Mouse (Mus musculus) G1E (cell line): ENCODE measurements around the gene Spata32. TPM values are rescaled to one million over a fixed set of nuclear protein-coding genes. Genes with fewer than 3 reads are reported as not detected.

Experiments used
- ATAC-seq: 2 replicates; pipeline ENCODE4 v1.8.0; 2016; ENCODE audit warnings: mild to moderate bottlenecking; ENCODE audit not compliant: insufficient number of reproducible peaks, poor library complexity, low FRiP score, severe bottlenecking; ENCODE audit errors: extremely low read depth
- DNase-seq: peaks from one replicate; pipeline ENCODE4 v3.0.0; 2012; ENCODE audit warnings: low spot score
- H3K27me3 ChIP-seq: 2 replicates; pipeline ENCODE4 v1.6.1; 2012; ENCODE audit warnings: mild to moderate bottlenecking, low read length, inconsistent platforms; ENCODE audit not compliant: insufficient read depth
- H3K36me3 ChIP-seq: replicated peaks from 2 replicates; pipeline ENCODE3; 2012; ENCODE audit warnings: mild to moderate bottlenecking, inconsistent platforms
- H3K4me1 ChIP-seq: 2 replicates; pipeline ENCODE4 v1.6.1; 2012; ENCODE audit warnings: low read depth, low read length, inconsistent platforms, mixed read lengths; ENCODE audit not compliant: insufficient read depth
- H3K4me3 ChIP-seq: 2 replicates; pipeline ENCODE4 v1.5.1; 2012; ENCODE audit warnings: low read depth, mild to moderate bottlenecking, inconsistent platforms, low read length, moderate library complexity, mixed read lengths
- H3K9me3 ChIP-seq: replicated peaks from 2 replicates; pipeline ENCODE4 v1.6.1; 2012; ENCODE audit warnings: inconsistent platforms
- CTCF ChIP-seq: IDR thresholded peaks from 2 replicates; pipeline ENCODE4 v1.5.1; 2012; ENCODE audit warnings: low read depth, low read length, inconsistent platforms, mixed read lengths
- GATA1 ChIP-seq: IDR thresholded peaks from 2 replicates; pipeline ENCODE4 v1.6.1; 2012; ENCODE audit warnings: borderline replicate concordance, low read length, inconsistent platforms, mixed read lengths
- GATA2 ChIP-seq: IDR thresholded peaks from 2 replicates; pipeline ENCODE4 v1.6.1; 2012; ENCODE audit warnings: low read depth, low read length, inconsistent platforms, borderline replicate concordance
- POLR2AphosphoS5 ChIP-seq: IDR thresholded peaks from 2 replicates; pipeline ENCODE4 v1.6.1; 2012; ENCODE audit warnings: low read depth, low read length, inconsistent platforms; ENCODE audit not compliant: insufficient replicate concordance
- TAL1 ChIP-seq: conservative IDR thresholded peaks from 2 replicates; pipeline ENCODE4 v1.6.1; 2012; ENCODE audit warnings: low read depth, low read length, inconsistent platforms, mixed read lengths
- polyA plus RNA-seq: library from polyadenylated mRNA; stranded (reverse); fragments of >175 nt; gene quantifications from 2 replicates; pipeline ENCODE4 v1.2.3, GENCODE M21; 2012
- total RNA-seq, 2 experiments: library from RNA; stranded (forward) in 1 of 2; stranded (reverse) in 1 of 2; fragments of 200-1000 nt in 1 of 2; fragments of >200 nt in 1 of 2; fragmentation: Nextera tagmentation in 1 of 2; gene quantifications; 2 replicates each; pipeline ENCODE4 v1.2.3; 2014 to 2017

The Spata32 gene
- total and polyA plus RNA-seq, 3 experiments: 0.16 TPM; not detected in 2

DNA sequence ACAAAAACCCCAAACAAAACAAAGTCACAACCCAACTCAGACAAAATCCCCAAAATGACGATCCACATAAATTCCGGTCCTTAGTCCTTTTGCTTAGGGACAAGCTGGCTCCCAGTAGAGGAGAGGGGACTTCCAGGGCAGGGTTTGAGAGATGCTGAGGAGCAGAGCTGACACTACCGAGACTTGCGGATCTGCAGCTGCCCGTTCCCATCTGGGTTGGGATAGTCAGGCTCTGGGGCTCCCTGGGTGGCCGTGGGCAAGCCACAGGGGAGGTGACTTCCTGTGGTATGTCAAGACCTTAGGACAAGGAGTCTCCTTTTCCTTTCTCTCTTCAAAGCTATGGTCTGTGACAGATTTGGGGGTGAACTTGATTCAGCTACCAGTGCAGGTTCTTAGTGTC lies 18.2 kb upstream of the Spata32 start:
- ATAC-seq (no peak), DNase-seq (no peak)
- TF ChIP-seq CTCF: no peak
- TF ChIP-seq POLR2AphosphoS5: no peak
- no peak for TF ChIP-seq TAL1
- no peak for TF ChIP-seq GATA2
- TF ChIP-seq GATA1: no peak
- H3K27me3 ChIP-seq: no peaks in the 10 kb centered on the region
- H3K9me3 ChIP-seq: no peaks in the 10 kb centered on the region
- H3K36me3 ChIP-seq: peaks cover 88% of the 10 kb centered on the region
- peaks cover 16% of the 10 kb centered on the region for H3K4me1 ChIP-seq
- H3K4me3 ChIP-seq: no peak overlapping the region

GRCm38 (mm10) chr11:103235702-103236101 lies 17.5 kb upstream of the Spata32 start:
- peaks cover 16% of the 10 kb centered on the region for H3K4me1 ChIP-seq
- TF ChIP-seq CTCF (no peak), GATA2 (no peak), TAL1 (no peak), POLR2AphosphoS5 (no peak), GATA1 (no peak)
- no peaks in the 10 kb centered on the region for H3K27me3 ChIP-seq
- ATAC-seq: no peak
- DNase-seq: no peak
- H3K9me3 ChIP-seq: no peaks in the 10 kb centered on the region
- H3K4me3 ChIP-seq: no peak overlapping the region
- H3K36me3 ChIP-seq: peaks cover 89% of the 10 kb centered on the region

- no peak overlapping the region for H3K4me3 ChIP-seq
- peaks cover 87% of the 10 kb centered on the region for H3K36me3 ChIP-seq
- no peaks in the 10 kb centered on the region for H3K9me3 ChIP-seq
- DNase-seq: no peak
- no peaks in the 10 kb centered on the region for H3K27me3 ChIP-seq
- no peak for ATAC-seq
- TF ChIP-seq GATA2: no peak
- TF ChIP-seq CTCF: no peak
- TF ChIP-seq TAL1: no peak
- no peak for TF ChIP-seq POLR2AphosphoS5
- peaks cover 16% of the 10 kb centered on the region for H3K4me1 ChIP-seq
Measured at GRCm38 (mm10) chr11:103234447-103234846, 16.2 kb upstream of the Spata32 start.

GRCm38 (mm10) chr11:103232966-103233365 lies 14.7 kb upstream of the Spata32 start:
- H3K27me3 ChIP-seq: no peaks in the 10 kb centered on the region
- peaks cover 83% of the 10 kb centered on the region for H3K36me3 ChIP-seq
- no peak overlapping the region for H3K4me3 ChIP-seq
- no peak for TF ChIP-seq GATA2
- peak; percentile 70 for TF ChIP-seq CTCF
- ATAC-seq (no peak), DNase-seq (peak; percentile 37)
- no peaks in the 10 kb centered on the region for H3K9me3 ChIP-seq
- peaks cover 13% of the 10 kb centered on the region for H3K4me1 ChIP-seq

GRCm38 (mm10) chr11:103231367-103231766 lies 13.1 kb upstream of the Spata32 start:
- Histone ChIP-seq H3K27me3 (no peaks in the 10 kb centered on the region), H3K4me1 (peaks cover 13% of the 10 kb centered on the region), H3K9me3 (no peaks in the 10 kb centered on the region), H3K4me3 (no peak overlapping the region), H3K36me3 (peaks cover 83% of the 10 kb centered on the region)
- no peak for DNase-seq
- no peak for ATAC-seq
- TF ChIP-seq CTCF: no peak
- TF ChIP-seq POLR2AphosphoS5: no peak

- TF ChIP-seq POLR2AphosphoS5 (no peak), CTCF (no peak), GATA1 (no peak), TAL1 (no peak), GATA2 (no peak)
- DNase-seq (no peak), ATAC-seq (no peak)
- Histone ChIP-seq H3K4me1 (peaks cover 11% of the 10 kb centered on the region; the same call in 1 of the 2 replicates), H3K9me3 (no peaks in the 10 kb centered on the region), H3K27me3 (no peaks in the 10 kb centered on the region), H3K36me3 (peaks cover 83% of the 10 kb centered on the region), H3K4me3 (no peak overlapping the region)
Measured at GRCm38 (mm10) chr11:103230626-103231025, 12.4 kb upstream of the Spata32 start.

DNA sequence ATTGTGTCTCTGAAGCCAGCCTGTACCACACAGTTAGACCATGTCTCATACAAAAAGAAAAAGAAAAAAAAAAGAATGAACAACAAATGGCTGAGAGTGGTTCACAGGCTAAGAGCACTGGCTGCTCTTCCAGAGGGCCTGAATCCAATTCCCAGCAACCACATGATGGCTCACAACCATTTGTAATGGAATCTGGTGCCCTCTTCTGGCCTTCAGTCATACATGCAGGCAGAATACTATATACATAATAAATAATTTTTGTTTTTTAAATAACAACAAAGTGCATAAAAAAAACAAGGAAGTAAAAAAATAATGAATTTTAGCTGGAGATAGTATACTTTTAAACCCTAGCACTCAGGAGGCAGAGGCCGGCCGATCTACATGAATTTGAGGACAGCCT lies 11.4 kb upstream of the Spata32 start:
- no peak for TF ChIP-seq POLR2AphosphoS5
- TF ChIP-seq GATA1: no peak
- TF ChIP-seq TAL1: no peak
- ATAC-seq (no peak), DNase-seq (no peak)
- Histone ChIP-seq H3K4me3 (no peak overlapping the region), H3K9me3 (no peaks in the 10 kb centered on the region), H3K27me3 (no peaks in the 10 kb centered on the region), H3K4me1 (peaks cover 11% of the 10 kb centered on the region; the same call in 1 of the 2 replicates), H3K36me3 (peaks cover 89% of the 10 kb centered on the region)
